ENCODE assay signal across 17 mouse cellular contexts in the genomic region with DNA sequence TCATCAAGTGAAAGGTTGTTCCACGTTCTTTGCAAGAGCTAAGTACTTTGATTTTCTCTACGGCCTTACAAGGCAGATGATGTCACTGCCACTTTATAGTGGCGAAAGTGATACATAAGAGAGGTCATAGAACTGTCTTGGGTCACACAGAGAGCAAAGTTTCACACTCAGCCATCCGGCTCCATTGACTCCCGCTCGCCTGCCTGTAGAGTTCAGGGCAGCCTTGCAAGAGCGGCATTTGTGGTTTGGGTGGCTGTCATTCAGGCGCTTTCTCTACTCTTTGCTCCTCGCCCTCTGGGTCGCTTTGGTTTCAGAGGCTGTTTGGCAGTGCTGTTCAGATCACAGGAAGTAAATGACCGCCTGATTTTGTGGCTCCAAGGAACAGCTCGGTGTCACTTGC. TPM values are rescaled to one million over a fixed set of nuclear protein-coding genes. Genes with fewer than 3 reads are reported as not detected.
A peak's percentile ranks its signal among the peaks of the same experiment; 100 is the strongest.
DNase-seq lines count a peak whose midpoint lies in the region; ATAC-seq lines count a peak whose summit lies in the region.
"Had no signal": no experiment of that assay in that cellular context is flagged by ENCODE, and none has a peak within 500 bp of the region (broad histone marks: within the 10 kb centered on the region; RNA-seq: fewer than 3 reads in every experiment).

No protein-coding gene starts in this region.

- no peak overlapping the region for H3K4me2 ChIP-seq in kidney, embryonic 16.5 days (replicated peaks; ENCODE audit: low read depth, low read length)
- H3K4me2 ChIP-seq: heart, embryonic 11.5 days; liver, embryonic 13.5 days; midbrain, embryonic 12.5 days had no signal

- no peak overlapping the region for H3K27ac ChIP-seq in kidney, embryonic 16.5 days (ENCODE audit: low read length)
- H3K27ac ChIP-seq: liver, embryonic 13.5 days; midbrain, embryonic 12.5 days had no signal

- H3K4me1 ChIP-seq in kidney, embryonic 16.5 days (ENCODE audit: insufficient read depth, low read length), result peaks cover 42% of the 10 kb centered on the region

- H3K9me3 ChIP-seq in kidney, embryonic 16.5 days (ENCODE audit: low read length), result no peaks in the 10 kb centered on the region
- H3K9me3 ChIP-seq: liver, embryonic 13.5 days; midbrain, embryonic 12.5 days had no signal

- H3K4me3 ChIP-seq in kidney, embryonic 16.5 days (ENCODE audit: low read length), result no peak overlapping the region
- H3K4me3 ChIP-seq: erythroblast, embryonic 14.5 days; liver, embryonic 13.5 days; midbrain, embryonic 12.5 days had no signal

- no peaks in the 10 kb centered on the region; the same call in 1 of the 2 replicates for H3K36me3 ChIP-seq in kidney, embryonic 16.5 days (ENCODE audit: insufficient read depth, low read length)
- H3K36me3 ChIP-seq: liver, embryonic 13.5 days; midbrain, embryonic 12.5 days had no signal

- ATAC-seq in kidney, embryonic 16.5 days (ENCODE audit: low FRiP score, low TSS enrichment), result no peak
- peak; percentile 19 to 20; a peak in 2 of 4 replicates for ATAC-seq in hematopoietic stem cell, adult 5-6 weeks (replicated peaks in 1 of 2; ENCODE audit: insufficient read depth in 1 of 2, low FRiP score in 2 of 2, low TSS enrichment in 1 of 2, low read depth in 1 of 2, poor library complexity in 2 of 2, severe bottlenecking in 2 of 2)
- ATAC-seq: forebrain, embryonic 16.5 days had no signal

- DNase-seq in cerebellum, adult 9-11 months, result peak; percentile 7
- DNase-seq in cerebellum, adult 18-20 months, result no peak
- DNase-seq in kidney, postnatal 36 days, result peak; percentile 28 to 29
- peak; percentile 43 for DNase-seq in 3134 (ENCODE audit: extremely low read depth, insufficient read length, low spot score)
- DNase-seq in MN1 (ENCODE audit: low spot score), result no peak
- DNase-seq in right cerebral cortex, postnatal 25 days, result no peak
- DNase-seq: cerebellum, adult 9-10 months; gastrocnemius, postnatal 14 days; heart, postnatal 4 days; liver, embryonic 13.5 days; lung, postnatal 4 days had no signal

- H3K9ac ChIP-seq in kidney, embryonic 16.5 days (replicated peaks; ENCODE audit: low read length), result no peak overlapping the region
- H3K9ac ChIP-seq: liver, embryonic 13.5 days; midbrain, embryonic 12.5 days had no signal

- 43% methylated on average over 12 of the region's 12 CpGs for WGBS in kidney, embryonic 16.5 days

- peaks cover 4% of the 10 kb centered on the region; the same call in 1 of the 2 replicates for H3K27me3 ChIP-seq in kidney, embryonic 16.5 days (ENCODE audit: insufficient read depth, low read length)

RNA-seq across cellular contexts. Expression of gene Jdp2, which starts 4.0 kb away (rescaled TPM):
- 0.21 and 0.32 TPM in 2 replicates for polyA plus RNA-seq in kidney, embryonic 16.5 days (2015; fragmentation: Nextera tagmentation; extraction: Ambion mirVana)
- total RNA-seq in hematopoietic stem cell, adult 5-6 weeks (2017), result 34.3 and 36.9 TPM in 2 replicates

Comparison
In these comparisons a context has a peak if more than half of its experiments do, and no peak if none do; other contexts are left out.
1. DNase-seq: peak in cerebellum, adult 9-11 months (single experiment), kidney, postnatal 36 days (2 of 2) and 3134 (single experiment); none in cerebellum, adult 18-20 months (0 of 2), MN1 (single experiment) and right cerebral cortex, postnatal 25 days (single experiment).